Mouse (Mus musculus) liver, adult 2 months (tissue): ENCODE measurements around the gene Zfp112. TPM values are rescaled to one million over a fixed set of nuclear protein-coding genes. Genes with fewer than 3 reads are reported as not detected.

Experiments used
- DNase-seq: peaks from one replicate; pipeline ENCODE4 v3.0.0-alpha.2; 2011; ENCODE audit warnings: low read depth, low spot score; ENCODE audit errors: extremely low read depth
- H3K27ac ChIP-seq: fragments of 200-500 bp; replicated peaks from 2 replicates; pipeline ENCODE4 v1.5.1; 2012; ENCODE audit warnings: low read depth, mild to moderate bottlenecking, control low read depth, inconsistent platforms, low read length; ENCODE audit not compliant: insufficient read depth
- H3K27me3 ChIP-seq: fragments of 200-500 bp; 2 replicates; pipeline ENCODE4 v1.6.1; 2012; ENCODE audit warnings: mild to moderate bottlenecking, moderate library complexity, low read length, inconsistent platforms; ENCODE audit not compliant: control insufficient read depth, insufficient read depth
- H3K36me3 ChIP-seq: fragments of 200-500 bp; 2 replicates; pipeline ENCODE4 v1.6.1; 2012; ENCODE audit warnings: low read length, inconsistent platforms; ENCODE audit not compliant: control insufficient read depth, insufficient read depth
- H3K4me1 ChIP-seq: fragments of 200-500 bp; 2 replicates; pipeline ENCODE4 v1.6.1; 2011; ENCODE audit warnings: low read length; ENCODE audit not compliant: control insufficient read depth, insufficient read depth
- H3K4me3 ChIP-seq: fragments of 200-500 bp; 2 replicates; pipeline ENCODE4 v1.5.1; 2011; ENCODE audit warnings: low read depth, mild to moderate bottlenecking, control low read depth, low read length, moderate library complexity; ENCODE audit not compliant: insufficient read depth
- H3K79me2 ChIP-seq: fragments of 200-500 bp; 2 replicates; pipeline ENCODE4 v1.6.1; 2012; ENCODE audit warnings: inconsistent platforms, mild to moderate bottlenecking, low read length, moderate library complexity; ENCODE audit not compliant: control insufficient read depth, insufficient read depth
- H3K9ac ChIP-seq: fragments of 200-500 bp; 2 replicates; pipeline ENCODE4 v1.6.1; 2012; ENCODE audit warnings: low read depth, mild to moderate bottlenecking, control low read depth, inconsistent platforms, low read length
- CTCF ChIP-seq: fragments of 200-500 bp; IDR thresholded peaks from 2 replicates; pipeline ENCODE4 v1.5.1; 2011; ENCODE audit warnings: low read depth, low read length, control low read depth
- POLR2A ChIP-seq: fragments of 200-500 bp; IDR thresholded peaks from 2 replicates; pipeline ENCODE4 v1.6.1; 2011; ENCODE audit warnings: low read length, control low read depth; ENCODE audit not compliant: insufficient read depth; ENCODE audit errors: extremely low read depth
- WGBS: fragments of 180-500 bp; shearing (Covaris S2); methylation state at CpG from one replicate; pipeline ENCODE4 v1.1.7; 2018; 5-methylcytosine and 5-hydroxymethylcytosine counted together
- polyA plus RNA-seq: library from polyadenylated mRNA; depleted of rRNA; stranded (reverse); fragments of >200 nt; gene quantifications from 2 replicates; pipeline ENCODE4 v1.2.3, GENCODE M21; 2012; rRNA removed
- total RNA-seq: library from RNA; depleted of rRNA; stranded (reverse); fragments of >200 nt; gene quantifications from 2 replicates; pipeline ENCODE4 v1.2.3, GENCODE M21; 2014; rRNA removed

The Zfp112 gene
- total and polyA plus RNA-seq, 2 experiments: 1.1 TPM

DNA sequence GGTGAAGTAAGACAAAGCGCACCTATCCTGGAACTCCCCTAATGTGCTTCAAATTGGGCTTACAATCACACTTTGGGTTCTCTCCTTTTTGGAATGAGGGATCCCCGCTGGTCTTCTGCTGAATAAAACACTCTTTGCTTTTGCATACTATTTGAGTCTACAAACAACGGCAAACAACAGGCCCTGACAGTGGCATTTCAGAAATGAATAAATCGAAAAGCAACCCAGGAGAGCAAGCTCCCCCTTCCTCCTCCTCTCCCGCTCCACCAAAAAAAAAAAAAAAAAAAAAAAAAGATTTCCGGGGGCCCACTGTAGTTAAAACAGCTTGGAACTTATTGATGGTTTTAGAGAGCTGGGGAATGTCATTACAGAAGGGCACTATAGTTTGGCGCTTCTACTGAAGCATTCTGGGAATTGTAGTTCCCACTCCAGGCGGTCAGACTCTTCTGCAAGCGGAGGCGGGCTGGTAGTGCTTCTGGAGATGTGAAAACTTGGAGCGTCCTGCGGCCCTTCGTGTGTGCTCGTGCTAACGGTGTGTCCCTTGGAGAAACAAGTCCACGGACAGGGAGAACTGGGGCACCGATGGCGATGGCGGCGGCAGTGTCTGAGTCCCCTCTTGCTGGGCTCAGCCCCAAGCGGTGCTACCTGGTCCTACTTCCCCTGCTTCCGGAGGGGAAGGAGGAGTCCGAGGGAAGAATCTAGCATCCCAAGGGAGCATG lies 62.7 kb downstream of the Zfp112 start, which contains the start of gene Zfp114:
TSS of gene Zfp114 (plus strand) at position 443 of the 719 bp plus-strand sequence.
- Histone ChIP-seq H3K4me1 (peaks cover 1% of the 10 kb centered on the region; the same call in 1 of the 2 replicates), H3K27ac (no peak within 1 kb of the TSS), H3K36me3 (no peaks in the 10 kb centered on the region), H3K27me3 (no peaks in the 10 kb centered on the region), H3K4me3 (peak within 1 kb of the TSS; percentile 61), H3K9ac (peak within 1 kb of the TSS; percentile 26), H3K79me2 (no peaks in the 10 kb centered on the region)
- WGBS: 13% methylated on average over 23 of the region's 23 CpGs
- TF ChIP-seq CTCF (no peak), POLR2A (no peak)
- peak; percentile 61 for DNase-seq

GRCm38 (mm10) chr7:24175337-24175711 lies 63.2 kb downstream of the Zfp112 start:
- Histone ChIP-seq H3K27ac (no peak overlapping the region), H3K9ac (peak overlapping the region; percentile 26; the same call in 1 of the 2 replicates), H3K4me1 (peaks cover 1% of the 10 kb centered on the region; the same call in 1 of the 2 replicates), H3K36me3 (no peaks in the 10 kb centered on the region), H3K27me3 (no peaks in the 10 kb centered on the region), H3K4me3 (0 out of 2 replicates have a peak overlapping the region, but pooled peaks have one; percentile 61), H3K79me2 (no peaks in the 10 kb centered on the region)
- 48% methylated on average over 6 of the region's 6 CpGs for WGBS
- DNase-seq: no peak
- no peak for TF ChIP-seq CTCF
- TF ChIP-seq POLR2A: no peak

Other genes starting within 250 kb of the Zfp112 start
- gene Vmn1r177, start 245.9 kb upstream of the Zfp112 start, total RNA-seq: not detected in 2 replicates
- not detected in 2 replicates for gene Vmn1r177, start 245.9 kb upstream of the Zfp112 start, polyA plus RNA-seq
- not detected in 2 replicates for gene Vmn1r178, start 220.3 kb upstream of the Zfp112 start, total RNA-seq
- gene Vmn1r178, start 220.3 kb upstream of the Zfp112 start, polyA plus RNA-seq: not detected in 2 replicates
- not detected in 2 replicates for gene Vmn1r179, start 185.3 kb upstream of the Zfp112 start, total RNA-seq
- not detected in 2 replicates for gene Vmn1r179, start 185.3 kb upstream of the Zfp112 start, polyA plus RNA-seq
- not detected in 2 replicates for gene Vmn1r180, start 161.7 kb upstream of the Zfp112 start, total RNA-seq
- gene Vmn1r180, start 161.7 kb upstream of the Zfp112 start, polyA plus RNA-seq: not detected in 2 replicates
- not detected in 2 replicates for gene Vmn1r181, start 137.7 kb upstream of the Zfp112 start, total RNA-seq
- gene Vmn1r181, start 137.7 kb upstream of the Zfp112 start, polyA plus RNA-seq: not detected in 2 replicates
- gene V1rd19, start 110.6 kb upstream of the Zfp112 start, total RNA-seq: not detected in 2 replicates
- not detected in 2 replicates for gene V1rd19, start 110.6 kb upstream of the Zfp112 start, polyA plus RNA-seq
- not detected in 2 replicates for gene Vmn1r183, start 59.1 kb upstream of the Zfp112 start, total RNA-seq
- not detected in 2 replicates for gene Vmn1r183, start 59.1 kb upstream of the Zfp112 start, polyA plus RNA-seq
- 8.6 and 9.5 TPM in 2 replicates for gene Zfp180, start 30.4 kb upstream of the Zfp112 start, total RNA-seq
- gene Zfp180, start 30.4 kb upstream of the Zfp112 start, polyA plus RNA-seq: 11.5 and 12.7 TPM in 2 replicates
- 6.1 and 7.7 TPM in 2 replicates for gene Zfp235, start 21.9 kb downstream of the Zfp112 start, total RNA-seq
- gene Zfp235, start 21.9 kb downstream of the Zfp112 start, polyA plus RNA-seq: 3.3 and 3.8 TPM in 2 replicates
- 0.34 and 0.37 TPM in 2 replicates for gene Zfp114, start 62.7 kb downstream of the Zfp112 start, total RNA-seq
- gene Zfp114, start 62.7 kb downstream of the Zfp112 start, polyA plus RNA-seq: 0.06 and 0.29 TPM in 2 replicates
- 2.5 and 2.7 TPM in 2 replicates for gene Zfp111, start 99.1 kb downstream of the Zfp112 start, total RNA-seq
- 0.69 and 0.87 TPM in 2 replicates for gene Zfp111, start 99.1 kb downstream of the Zfp112 start, polyA plus RNA-seq
- 3.1 and 3.6 TPM in 2 replicates for gene Zfp109, start 125.2 kb downstream of the Zfp112 start, total RNA-seq
- 0.98 and 1.3 TPM in 2 replicates for gene Zfp109, start 125.2 kb downstream of the Zfp112 start, polyA plus RNA-seq
- 2.4 and 2.7 TPM in 2 replicates for gene Zfp108, start 142.5 kb downstream of the Zfp112 start, total RNA-seq
- 0.38 and 0.61 TPM in 2 replicates for gene Zfp108, start 142.5 kb downstream of the Zfp112 start, polyA plus RNA-seq
- gene Zfp93, start 158.1 kb downstream of the Zfp112 start, total RNA-seq: 2.9 and 3.6 TPM in 2 replicates
- 1.3 TPM in 2 replicates for gene Zfp93, start 158.1 kb downstream of the Zfp112 start, polyA plus RNA-seq
- gene Zfp61, start 188.9 kb downstream of the Zfp112 start, total RNA-seq: 0.94 and 1.8 TPM in 2 replicates
- gene Zfp61, start 188.9 kb downstream of the Zfp112 start, polyA plus RNA-seq: 0.48 and 0.50 TPM in 2 replicates
- 2.4 and 2.8 TPM in 2 replicates for gene Zfp94, start 204.4 kb downstream of the Zfp112 start, total RNA-seq
- gene Zfp94, start 204.4 kb downstream of the Zfp112 start, polyA plus RNA-seq: 2.6 and 3.3 TPM in 2 replicates
- gene Tescl, start 221.6 kb downstream of the Zfp112 start, total RNA-seq: not detected in 2 replicates
- not detected in 2 replicates for gene Tescl, start 221.6 kb downstream of the Zfp112 start, polyA plus RNA-seq
- gene Lypd5, start 236.9 kb downstream of the Zfp112 start, total RNA-seq: not detected in 2 replicates
- not detected in 2 replicates for gene Lypd5, start 236.9 kb downstream of the Zfp112 start, polyA plus RNA-seq